Mouse (Mus musculus): ENCODE results near the gene Chpf.

The Chpf gene

GRCm38 (mm10) chr1:75478916-75479634 lies at the start of gene Chpf, which contains the start of gene Tmem198:
Gene Chpf, minus strand, starts transcription at chr1:75479307.
Gene Tmem198, plus strand, starts transcription at chr1:75479532.
- peak; percentile 93 to 94 for DNase-seq (ENCODE audit: low spot score in 2 of 2)

GRCm38 (mm10) chr1:75524679-75525078 lies 45.6 kb upstream of the Chpf start:
- peak; percentile 82 to 83 for DNase-seq (ENCODE audit: low spot score in 2 of 2)

- DNase-seq (ENCODE audit: low spot score in 2 of 2): peak; percentile 89 to 93
Measured at GRCm38 (mm10) chr1:75521321-75522031, 42.4 kb upstream of the Chpf start, which contains the start of gene Stk11ip. Gene Stk11ip, plus strand, starts transcription at chr1:75521529.

- no peak for DNase-seq (ENCODE audit: low spot score in 2 of 2)
Measured at GRCm38 (mm10) chr1:75519576-75519975, 40.5 kb upstream of the Chpf start.

GRCm38 (mm10) chr1:75518427-75518826 lies 39.3 kb upstream of the Chpf start:
- no peak for DNase-seq (ENCODE audit: low spot score in 2 of 2)

GRCm38 (mm10) chr1:75517984-75518383 lies 38.9 kb upstream of the Chpf start:
- no peak for DNase-seq (ENCODE audit: low spot score in 2 of 2)

GRCm38 (mm10) chr1:75516703-75517380 lies 37.7 kb upstream of the Chpf start:
- no peak for DNase-seq (ENCODE audit: low spot score in 2 of 2)

GRCm38 (mm10) chr1:75512550-75512949 lies 33.4 kb upstream of the Chpf start:
- DNase-seq (ENCODE audit: low spot score in 2 of 2): no peak

- DNase-seq (ENCODE audit: low spot score in 2 of 2): no peak
Measured at GRCm38 (mm10) chr1:75511437-75512210, 32.5 kb upstream of the Chpf start.

- no peak for DNase-seq (ENCODE audit: low spot score in 2 of 2)
Measured at GRCm38 (mm10) chr1:75510154-75510553, 31.0 kb upstream of the Chpf start.

- no peak for DNase-seq (ENCODE audit: low spot score in 2 of 2)
Measured at GRCm38 (mm10) chr1:75509586-75509985, 30.5 kb upstream of the Chpf start.

- no peak for DNase-seq (ENCODE audit: low spot score in 2 of 2)
Measured at GRCm38 (mm10) chr1:75507006-75507405, 27.9 kb upstream of the Chpf start, which contains the start of gene Inha. Gene Inha, plus strand, starts transcription at chr1:75507077.

- DNase-seq (ENCODE audit: low spot score in 2 of 2): no peak
Measured at GRCm38 (mm10) chr1:75505956-75506831, 27.1 kb upstream of the Chpf start, which contains the start of gene Obsl1. Gene Obsl1, minus strand, starts transcription at chr1:75506452.

- DNase-seq (ENCODE audit: low spot score in 2 of 2): no peak
Measured at GRCm38 (mm10) chr1:75505159-75505955, 26.2 kb upstream of the Chpf start.

GRCm38 (mm10) chr1:75504256-75505045 lies 25.3 kb upstream of the Chpf start:
- no peak for DNase-seq (ENCODE audit: low spot score in 2 of 2)

- no peak for DNase-seq (ENCODE audit: low spot score in 2 of 2)
Measured at GRCm38 (mm10) chr1:75503651-75503980, 24.5 kb upstream of the Chpf start.

GRCm38 (mm10) chr1:75502945-75503650 lies 24.0 kb upstream of the Chpf start:
- DNase-seq (ENCODE audit: low spot score in 2 of 2): no peak

GRCm38 (mm10) chr1:75501905-75502304 lies 22.8 kb upstream of the Chpf start:
- DNase-seq (ENCODE audit: low spot score in 2 of 2): no peak
